Comparison of ENCODE assay signal across 9 mouse cellular contexts in the genomic region with DNA sequence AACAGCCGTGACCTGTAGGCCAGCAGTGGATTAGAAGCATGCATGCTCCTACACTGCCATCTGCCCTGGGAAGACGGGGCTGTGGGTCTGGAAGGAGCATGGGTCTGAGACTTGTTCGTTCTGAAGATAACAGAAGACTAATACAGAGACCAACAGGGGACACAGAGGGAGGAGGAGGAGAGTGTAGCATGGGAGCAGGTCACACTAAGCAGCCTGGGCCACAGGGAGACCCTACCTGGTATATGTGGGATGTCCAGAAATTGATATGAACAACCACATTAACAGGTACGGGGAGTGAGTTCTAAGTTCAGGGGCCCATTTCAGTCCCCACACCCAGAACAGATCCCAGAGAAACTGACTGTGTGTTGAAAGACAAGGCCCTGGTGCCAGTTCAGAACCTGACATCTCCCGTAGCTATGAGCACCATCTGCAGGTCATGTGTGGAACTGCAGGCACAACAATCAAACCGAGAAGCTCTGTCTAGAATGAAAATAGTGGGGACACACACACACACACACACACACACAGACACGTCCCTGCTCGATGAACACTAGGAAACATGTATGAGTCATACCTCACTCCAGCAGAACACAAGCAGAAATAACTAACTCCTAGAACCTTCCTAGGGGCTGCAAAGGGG.
DNase-seq lines count a peak whose midpoint lies in the region; ATAC-seq and TF ChIP-seq lines count a peak whose summit lies in the region.
"Had no signal": no experiment of that assay in that cellular context is flagged by ENCODE, and none has a peak within 500 bp of the region (broad histone marks: within the 10 kb centered on the region; RNA-seq: fewer than 3 reads in every experiment).

No protein-coding gene starts in this region.

- H3K27ac ChIP-seq in ES-Bruce4 (ENCODE audit: insufficient read depth, low read length): no peak overlapping the region
- H3K27ac ChIP-seq in forebrain, embryonic 11.5 days (ENCODE audit: low read depth, low read length): no peak overlapping the region
- H3K27ac ChIP-seq in liver, adult 2 months (replicated peaks; ENCODE audit: insufficient read depth, low read depth, low read length): no peak overlapping the region
- no peak overlapping the region for H3K27ac ChIP-seq in neural tube, embryonic 15.5 days (replicated peaks)
- H3K27ac ChIP-seq: liver, embryonic 13.5 days had no signal

- H3K79me2 ChIP-seq in liver, adult 2 months (ENCODE audit: control insufficient read depth, insufficient read depth, low read length): no peaks in the 10 kb centered on the region

- no peak overlapping the region for H3K4me2 ChIP-seq in forebrain, embryonic 11.5 days (ENCODE audit: low read depth, low read length, severe bottlenecking)
- H3K4me2 ChIP-seq in neural tube, embryonic 15.5 days: no peak overlapping the region
- H3K4me2 ChIP-seq: liver, embryonic 13.5 days had no signal

- no peak for ATAC-seq in forebrain, embryonic 11.5 days (replicated peaks; ENCODE audit: low FRiP score)
- ATAC-seq in neural tube, embryonic 15.5 days (ENCODE audit: low FRiP score): peak; percentile 53; the same call in 1 of the 2 replicates

- no peaks in the 10 kb centered on the region for H3K9me3 ChIP-seq in ES-Bruce4 (replicated peaks; ENCODE audit: control insufficient read depth, insufficient read depth, low read length, poor library complexity, severe bottlenecking)
- no peaks in the 10 kb centered on the region for H3K9me3 ChIP-seq in forebrain, embryonic 11.5 days (ENCODE audit: control insufficient read depth, low read length)
- H3K9me3 ChIP-seq in neural tube, embryonic 15.5 days (replicated peaks): no peaks in the 10 kb centered on the region
- H3K9me3 ChIP-seq: liver, embryonic 13.5 days had no signal

- H3K4me1 ChIP-seq in ES-Bruce4 (ENCODE audit: control insufficient read depth, insufficient read depth, low read length): no peaks in the 10 kb centered on the region
- 0 out of 2 replicates have a peak, but pooled peaks cover 2% of the 10 kb centered on the region for H3K4me1 ChIP-seq in forebrain, embryonic 11.5 days (replicated peaks; ENCODE audit: control insufficient read depth, insufficient read depth, low read length)
- no peaks in the 10 kb centered on the region for H3K4me1 ChIP-seq in liver, adult 2 months (ENCODE audit: control insufficient read depth, insufficient read depth, low read length)
- no peaks in the 10 kb centered on the region for H3K4me1 ChIP-seq in neural tube, embryonic 15.5 days
- H3K4me1 ChIP-seq: liver, embryonic 13.5 days had no signal

- TF ChIP-seq EP300 in ES-Bruce4 (IDR thresholded peaks at IDR 0.05; ENCODE audit: insufficient read depth, low read depth, low read length): no peak

- WGBS in forebrain, embryonic 11.5 days: 40% methylated on average over 8 of the region's 8 CpGs
- 38% methylated on average over 8 of the region's 8 CpGs for WGBS in liver, adult 2 months
- WGBS in neural tube, embryonic 15.5 days: 44% methylated on average over 8 of the region's 8 CpGs

- no peak for TF ChIP-seq POLR2A in ES-Bruce4 (IDR thresholded peaks at IDR 0.05; ENCODE audit: insufficient read depth, low read length)
- no peak for TF ChIP-seq POLR2A in liver, adult 2 months (IDR thresholded peaks at IDR 0.05; ENCODE audit: extremely low read depth, insufficient read depth, low read length)

- TF ChIP-seq CTCF in ES-Bruce4 (IDR thresholded peaks at IDR 0.05; ENCODE audit: low read depth, low read length): peak; percentile 81
- TF ChIP-seq CTCF in liver, adult 2 months (IDR thresholded peaks at IDR 0.05; ENCODE audit: low read depth, low read length): peak; percentile 68

- no peak overlapping the region for H3K4me3 ChIP-seq in ES-Bruce4 (ENCODE audit: low read depth, low read length)
- H3K4me3 ChIP-seq in forebrain, embryonic 11.5 days (ENCODE audit: low read depth, low read length): no peak overlapping the region
- H3K4me3 ChIP-seq in liver, adult 2 months (ENCODE audit: insufficient read depth, low read depth, low read length): no peak overlapping the region
- H3K4me3 ChIP-seq in neural tube, embryonic 15.5 days (replicated peaks): no peak overlapping the region
- H3K4me3 ChIP-seq: liver, embryonic 13.5 days had no signal

- H3K9ac ChIP-seq in ES-Bruce4 (ENCODE audit: low read depth, poor library complexity, severe bottlenecking): no peak overlapping the region
- no peak overlapping the region for H3K9ac ChIP-seq in forebrain, embryonic 11.5 days (ENCODE audit: low read length)
- H3K9ac ChIP-seq in liver, adult 2 months (ENCODE audit: low read depth, low read length): no peak overlapping the region
- H3K9ac ChIP-seq in neural tube, embryonic 15.5 days (replicated peaks): no peak overlapping the region
- H3K9ac ChIP-seq: liver, embryonic 13.5 days had no signal

- H3K36me3 ChIP-seq in ES-Bruce4 (ENCODE audit: control insufficient read depth, insufficient read depth, low read length, poor library complexity, severe bottlenecking): no peaks in the 10 kb centered on the region
- no peaks in the 10 kb centered on the region for H3K36me3 ChIP-seq in forebrain, embryonic 11.5 days (ENCODE audit: control insufficient read depth, insufficient read depth, low read length)
- H3K36me3 ChIP-seq in liver, adult 2 months (ENCODE audit: control insufficient read depth, insufficient read depth, low read length): no peaks in the 10 kb centered on the region
- H3K36me3 ChIP-seq in neural tube, embryonic 15.5 days: peaks cover 10% of the 10 kb centered on the region
- H3K36me3 ChIP-seq: liver, embryonic 13.5 days had no signal

- no peaks in the 10 kb centered on the region for H3K27me3 ChIP-seq in ES-Bruce4 (ENCODE audit: control insufficient read depth, insufficient read depth, low read length, poor library complexity, severe bottlenecking)
- H3K27me3 ChIP-seq in forebrain, embryonic 11.5 days (ENCODE audit: control insufficient read depth, insufficient read depth, low read length): no peaks in the 10 kb centered on the region
- no peaks in the 10 kb centered on the region for H3K27me3 ChIP-seq in liver, adult 2 months (ENCODE audit: control insufficient read depth, insufficient read depth, low read length)
- no peaks in the 10 kb centered on the region for H3K27me3 ChIP-seq in neural tube, embryonic 15.5 days (replicated peaks)
- H3K27me3 ChIP-seq: liver, embryonic 13.5 days had no signal

- peak; percentile 79 for DNase-seq in 3T3-L1 (ENCODE audit: low read depth, low spot score)
- peak; percentile 40 for DNase-seq in c-Kit-positive CD71-positive TER-119-negative erythroid progenitor cells, embryonic 14.5 days (ENCODE audit: low read depth)
- DNase-seq in forebrain, embryonic 11.5 days (ENCODE audit: low spot score): peak; percentile 82
- peak; percentile 68 for DNase-seq in induced T-regulatory cell, adult 2 months (ENCODE audit: low read depth)
- peak; percentile 19 for DNase-seq in liver, adult 2 months (ENCODE audit: extremely low read depth, low read depth, low spot score)
- DNase-seq in urinary bladder, postnatal 25 days (ENCODE audit: low spot score): peak; percentile 56
- DNase-seq: liver, embryonic 13.5 days had no signal

Comparison
In these comparisons a context has a peak if more than half of its experiments do, and no peak if none do; other contexts are left out.
1. DNase-seq: peak in every context shown above with its lines; median percentile 82 in forebrain, embryonic 11.5 days; 79 in 3T3-L1; 68 in induced T-regulatory cell, adult 2 months; 56 in urinary bladder, postnatal 25 days; 40 in c-Kit-positive CD71-positive TER-119-negative erythroid progenitor cells, embryonic 14.5 days; 19 in liver, adult 2 months.